Comparison of ENCODE assay signal across 6 mouse cellular contexts in genomic region chr13:58146603-58147002, GRCm38 (mm10). TPM values are rescaled to one million over a fixed set of nuclear protein-coding genes. Genes with fewer than 3 reads are reported as not detected.
DNase-seq lines count a peak whose midpoint lies in the region; ATAC-seq and TF ChIP-seq lines count a peak whose summit lies in the region.
"Not testable (repeated sequence)": the region's sequence is repeated elsewhere in the genome, so short reads cannot be mapped to it uniquely, and the experiment has no call there.
"Had no signal": no experiment of that assay in that cellular context is flagged by ENCODE, and none has a peak within 500 bp of the region (broad histone marks: within the 10 kb centered on the region; RNA-seq: fewer than 3 reads in every experiment).

No protein-coding gene starts in this region.

- H3K4me1 ChIP-seq in MEL (ENCODE audit: control insufficient read depth in 1 of 2, insufficient read depth in 2 of 2, low read length in 2 of 2): peaks cover 0 to 11% of the 10 kb centered on the region in 2 experiments; a peak in 2 of 4 replicates
- not testable (repeated sequence) for H3K4me1 ChIP-seq in heart, embryonic 10.5 days; midbrain, embryonic 11.5 days (ENCODE audit: control insufficient read depth, insufficient read depth, low read length); testis, adult 2 months (ENCODE audit: control insufficient read depth, insufficient read depth, low read length)

- TF ChIP-seq POLR2A in MEL (IDR thresholded peaks at IDR 0.05; ENCODE audit: control insufficient read depth in 1 of 2, insufficient read depth in 1 of 2, low read depth in 1 of 2, low read length in 2 of 2, poor library complexity in 1 of 2); testis, adult 2 months (IDR thresholded peaks at IDR 0.05; ENCODE audit: control insufficient read depth, low read depth, low read length): not testable (repeated sequence)

- H3K4me3 ChIP-seq in MEL (ENCODE audit: control insufficient read depth in 1 of 2, insufficient read depth in 1 of 2, low read depth in 2 of 2, low read length in 2 of 2); heart, embryonic 10.5 days; midbrain, embryonic 11.5 days (ENCODE audit: low read depth, low read length): not testable (repeated sequence)
- peak overlapping the region; percentile 70 for H3K4me3 ChIP-seq in testis, adult 2 months (ENCODE audit: control insufficient read depth, low read depth, low read length)

- TF ChIP-seq EP300 in MEL (IDR thresholded peaks at IDR 0.05; ENCODE audit: low read depth in 1 of 2, low read length in 2 of 2): not testable (repeated sequence)

- H3K36me3 ChIP-seq in MEL (ENCODE audit: control insufficient read depth in 1 of 2, insufficient read depth in 2 of 2, low read length in 2 of 2); heart, embryonic 10.5 days; midbrain, embryonic 11.5 days (ENCODE audit: control insufficient read depth, insufficient read depth, low read length); testis, adult 2 months (ENCODE audit: control insufficient read depth, insufficient read depth, low read length): not testable (repeated sequence)

- H3K4me2 ChIP-seq in midbrain, embryonic 11.5 days: not testable (repeated sequence)

- not testable (repeated sequence) for TF ChIP-seq CTCF in MEL (IDR thresholded peaks at IDR 0.05 in 2 of 3, conservative IDR thresholded peaks at IDR 0.05 in 1 of 3; ENCODE audit: control insufficient read depth in 1 of 3, insufficient read depth in 1 of 3, low read depth in 2 of 3, low read length in 3 of 3, poor library complexity in 1 of 3, severe bottlenecking in 1 of 3); testis, adult 2 months (IDR thresholded peaks at IDR 0.05; ENCODE audit: control insufficient read depth, insufficient read depth, insufficient replicate concordance, low read depth, low read length)

- H3K27me3 ChIP-seq in MEL (ENCODE audit: control insufficient read depth in 1 of 2, insufficient read depth in 2 of 2, low read length in 2 of 2); heart, embryonic 10.5 days (ENCODE audit: insufficient read depth, poor library complexity, severe bottlenecking); midbrain, embryonic 11.5 days (ENCODE audit: control insufficient read depth, insufficient read depth, low read length); testis, adult 2 months (ENCODE audit: control insufficient read depth, insufficient read depth, low read length): not testable (repeated sequence)

- not testable (repeated sequence) for H3K9ac ChIP-seq in MEL (ENCODE audit: control insufficient read depth, low read depth, low read length, poor library complexity, severe bottlenecking); midbrain, embryonic 11.5 days (ENCODE audit: low read length)

- not testable (repeated sequence) for H3K27ac ChIP-seq in MEL (ENCODE audit: control insufficient read depth, low read depth, low read length); heart, embryonic 10.5 days; midbrain, embryonic 11.5 days (ENCODE audit: low read depth, low read length); testis, adult 2 months (ENCODE audit: control insufficient read depth, insufficient read depth, low read depth, low read length)

- not testable (repeated sequence) for H3K9me3 ChIP-seq in MEL (replicated peaks; ENCODE audit: insufficient read depth, low read length); heart, embryonic 10.5 days; midbrain, embryonic 11.5 days (ENCODE audit: control insufficient read depth, low read length)

- not testable (repeated sequence) for H3K79me2 ChIP-seq in MEL (ENCODE audit: control insufficient read depth, insufficient read depth, low read length, poor library complexity)

- WGBS in heart, embryonic 10.5 days: 94% methylated on average over 8 of the region's 8 CpGs
- 97% methylated on average over 8 of the region's 8 CpGs for WGBS in midbrain, embryonic 11.5 days

- not testable (repeated sequence) for ATAC-seq in midbrain, embryonic 11.5 days (ENCODE audit: low FRiP score)

- peak; percentile 53 for DNase-seq in MEL (ENCODE audit: low read depth, low spot score)
- peak; percentile 35 for DNase-seq in heart, embryonic 10.5 days (ENCODE audit: low spot score)
- peak; percentile 23 for DNase-seq in midbrain, embryonic 11.5 days (ENCODE audit: low spot score, missing footprints)

- TF ChIP-seq RAD21 in MEL (IDR thresholded peaks at IDR 0.05; ENCODE audit: low read depth, low read length): not testable (repeated sequence)

TF ChIP-seq in MEL, 35 proteins besides CTCF, POLR2A, EP300 and RAD21:
- TF ChIP-seq TBP (IDR thresholded peaks at IDR 0.05; ENCODE audit: low read depth, low read length): peak; percentile 69; the same call in 1 of the 2 replicates

RNA-seq across cellular contexts. Expression of gene Idnk, which starts 10.8 kb away (rescaled TPM):
- 26.0 and 29.5 TPM in 2 replicates for total RNA-seq in MEL (2012; rRNA removed)
- 10 to 100 TPM in 1 of 2 experiments, not detected in 1; 50.3 TPM for polyA plus RNA-seq in MEL (2012; ENCODE audit: insufficient read depth in 1 of 2, insufficient read length in 2 of 2, low read depth in 1 of 2, low replicate concordance in 2 of 2, missing spikeins in 1 of 2)
- 35.0 and 36.5 TPM in 2 replicates for polyA plus RNA-seq in heart, embryonic 10.5 days (2016; fragmentation: Nextera tagmentation; extraction: Ambion mirVana)
- 59.1 and 63.1 TPM in 2 replicates for polyA plus RNA-seq in midbrain, embryonic 11.5 days (2014; fragmentation: Nextera tagmentation; extraction: Ambion mirVana)
- 6.0 and 6.7 TPM in 2 replicates for polyA plus RNA-seq in testis, adult 2 months (2012; rRNA removed)

RNA-seq across cellular contexts. Expression of gene Hnrnpa0, which starts 18.2 kb away (rescaled TPM):
- total RNA-seq in MEL (2012; rRNA removed): 163 and 165 TPM in 2 replicates
- 100 to 1,000 TPM; 209 to 381 TPM for polyA plus RNA-seq in MEL (2012; ENCODE audit: insufficient read depth in 1 of 2, insufficient read length in 2 of 2, low read depth in 1 of 2, low replicate concordance in 2 of 2, missing spikeins in 1 of 2)
- 14.0 and 16.6 TPM in 2 replicates for polyA plus RNA-seq in heart, embryonic 10.5 days (2016; fragmentation: Nextera tagmentation; extraction: Ambion mirVana)
- 60.0 and 63.3 TPM in 2 replicates for polyA plus RNA-seq in midbrain, embryonic 11.5 days (2014; fragmentation: Nextera tagmentation; extraction: Ambion mirVana)
- polyA plus RNA-seq in testis, adult 2 months (2012; rRNA removed): 36.8 and 45.7 TPM in 2 replicates

RNA-seq across cellular contexts. Expression of gene Klhl3, which starts 33.2 kb away (rescaled TPM):
- total RNA-seq in MEL (2012; rRNA removed): not detected in 2 replicates
- polyA plus RNA-seq in MEL (2012; ENCODE audit: insufficient read depth in 1 of 2, insufficient read length in 2 of 2, low read depth in 1 of 2, low replicate concordance in 2 of 2, missing spikeins in 1 of 2): under 1 TPM in 1 of 2 experiments, not detected in 1; 0.01 TPM
- 2.5 and 3.4 TPM in 2 replicates for polyA plus RNA-seq in heart, embryonic 10.5 days (2016; fragmentation: Nextera tagmentation; extraction: Ambion mirVana)
- polyA plus RNA-seq in midbrain, embryonic 11.5 days (2014; fragmentation: Nextera tagmentation; extraction: Ambion mirVana): 2.6 and 3.2 TPM in 2 replicates
- polyA plus RNA-seq in testis, adult 2 months (2012; rRNA removed): 5.6 TPM in 2 replicates
- total RNA-seq: CH12.LX had no signal
- polyA plus RNA-seq: G1E had no signal
